Mouse (Mus musculus) ES-E14 (cell line): ENCODE data around the gene Sp140. TPM values are rescaled to one million over a fixed set of nuclear protein-coding genes. Genes with fewer than 3 reads are reported as not detected.
"Not testable (repeated sequence)": the region's sequence is repeated elsewhere in the genome, so short reads cannot be mapped to it uniquely, and the experiment has no call there.

Experiments used
- DNase-seq: peaks from one replicate; pipeline ENCODE4 v3.0.0-alpha.2; 2013; ENCODE audit warnings: low read depth, low spot score
- H3K27ac ChIP-seq: 2 replicates; pipeline ENCODE4 v1.5.1; 2012; ENCODE audit warnings: low read depth, mild to moderate bottlenecking, low read length, moderate library complexity, mixed read lengths; ENCODE audit not compliant: poor library complexity, insufficient read depth, severe bottlenecking
- H3K36me3 ChIP-seq: 2 replicates; pipeline ENCODE4 v1.6.1; 2012; ENCODE audit warnings: mild to moderate bottlenecking, low read length, moderate library complexity, mixed read lengths; ENCODE audit not compliant: control insufficient read depth, poor library complexity, insufficient read depth, severe bottlenecking
- H3K4me1 ChIP-seq, 2 experiments: fragments of 150-350 bp in 1 of 2; sonication (generic) in 1 of 2; 2 replicates each; pipeline ENCODE4 v1.6.1; 2012; ENCODE audit warnings: low read length in 2 of 2, mild to moderate bottlenecking in 1 of 2, mixed read lengths in 1 of 2; ENCODE audit not compliant: control insufficient read depth in 2 of 2, insufficient read depth in 2 of 2, poor library complexity in 1 of 2
- H3K4me3 ChIP-seq, 2 experiments: fragments of 150-350 bp in 1 of 2; sonication (generic) in 1 of 2; 2 replicates each; pipeline ENCODE4 v1.5.1; 2012; ENCODE audit warnings: low read length in 2 of 2, low read depth in 1 of 2, mild to moderate bottlenecking in 1 of 2, mixed read lengths in 1 of 2; ENCODE audit not compliant: insufficient read depth in 1 of 2, poor library complexity in 1 of 2, severe bottlenecking in 1 of 2
- H3K9ac ChIP-seq: 2 replicates; pipeline ENCODE4 v1.6.1; 2012; ENCODE audit warnings: low read depth, mild to moderate bottlenecking, low read length, mixed read lengths; ENCODE audit not compliant: poor library complexity, insufficient read depth, severe bottlenecking
- H3K9me3 ChIP-seq: fragments of 150-350 bp; sonication (generic); 2 replicates; pipeline ENCODE4 v1.6.1; 2012; ENCODE audit warnings: low read depth, mild to moderate bottlenecking, low read length; ENCODE audit not compliant: control insufficient read depth, insufficient read depth
- in situ Hi-C, 2 experiments: fragments of 600-800 bp; cut with MboI; formaldehyde crosslinking; loops; one replicate each; pipeline ENCODE4 v1.15.1; 2025; ENCODE audit warnings: low sequenced_read_pairs in 2 of 2, inconsistent platforms in 1 of 2; ENCODE audit not compliant: unreplicated experiment in 2 of 2
- total RNA-seq: library from RNA; depleted of rRNA; stranded (reverse); fragments of 300-350 nt; gene quantifications from 2 replicates; pipeline ENCODE4 v1.2.3, GENCODE M21; 2012; rRNA removed

The Sp140 gene
- total RNA-seq: 2.3 and 3.0 TPM in 2 replicates

DNA sequence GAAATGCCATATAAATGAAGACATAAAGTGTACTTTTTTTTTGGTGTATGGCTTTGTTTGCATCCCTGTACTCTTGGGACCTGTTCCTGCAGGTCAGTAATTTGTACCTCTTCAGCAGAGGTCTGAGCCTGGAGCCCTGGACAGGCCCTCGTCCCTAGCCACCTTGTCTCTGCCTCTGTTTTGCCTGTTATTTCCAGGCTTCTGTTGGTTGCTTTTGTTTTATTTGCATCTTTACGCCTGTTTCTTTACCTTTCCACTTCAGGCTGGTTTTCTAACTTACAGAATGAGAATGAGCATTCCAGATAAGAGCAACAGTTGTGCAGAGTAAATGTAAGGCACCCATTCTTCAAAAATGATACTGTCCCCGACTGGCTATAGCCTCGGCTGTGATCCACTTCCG is at the start of gene Sp140:
Sp140 (plus strand) TSS at position 301 of the 400 bp plus-strand sequence.
- H3K9me3 ChIP-seq, H3K4me1 ChIP-seq, H3K9ac ChIP-seq, H3K4me3 ChIP-seq, H3K27ac ChIP-seq, H3K36me3 ChIP-seq, DNase-seq, in situ Hi-C loops: not testable (repeated sequence)

DNA sequence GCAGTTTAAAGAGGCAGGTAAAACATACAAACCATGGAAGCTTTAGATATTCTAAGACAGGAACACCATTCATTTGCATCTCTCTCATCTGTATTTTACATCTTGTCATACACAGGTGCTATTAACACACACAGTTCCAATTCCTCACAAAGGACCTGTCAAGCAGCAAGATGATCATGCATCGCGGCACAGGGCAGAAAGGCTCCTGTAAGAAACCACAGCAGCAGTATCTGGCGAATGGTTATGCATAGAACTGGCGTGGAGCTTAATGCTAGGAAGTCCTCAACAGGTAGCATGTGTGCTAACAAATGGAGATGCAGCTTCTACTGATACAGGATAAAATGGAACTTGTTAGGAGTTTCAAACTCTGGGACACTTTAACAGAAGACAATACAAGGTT is 44.9 kb upstream of the Sp140 start:
- H3K4me3 ChIP-seq, H3K36me3 ChIP-seq, H3K4me1 ChIP-seq, H3K9ac ChIP-seq, H3K9me3 ChIP-seq, H3K27ac ChIP-seq, DNase-seq, in situ Hi-C loops: not testable (repeated sequence)

DNA sequence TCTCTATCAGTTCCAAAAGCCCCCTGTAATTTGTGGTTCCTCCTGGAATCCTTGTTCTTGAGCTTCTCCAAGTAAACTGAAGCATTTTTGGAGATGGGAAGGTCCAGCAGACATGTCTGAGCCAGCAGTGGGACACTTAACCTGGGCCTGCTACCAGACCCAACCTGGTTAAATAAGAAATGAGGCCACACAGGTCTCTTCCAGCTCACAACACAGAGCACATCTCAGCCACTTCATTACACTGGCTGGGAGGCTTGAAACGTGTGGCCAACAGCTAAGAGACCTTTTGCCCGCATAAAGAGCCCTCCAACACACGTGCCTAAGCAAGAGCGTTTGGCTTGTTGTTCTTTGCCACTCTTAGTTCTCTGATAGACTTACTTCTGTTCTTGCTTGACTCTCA is 26.6 kb upstream of the Sp140 start:
- H3K27ac ChIP-seq, H3K36me3 ChIP-seq, in situ Hi-C loops, H3K9me3 ChIP-seq, H3K9ac ChIP-seq, H3K4me1 ChIP-seq, DNase-seq, H3K4me3 ChIP-seq: not testable (repeated sequence)

DNA sequence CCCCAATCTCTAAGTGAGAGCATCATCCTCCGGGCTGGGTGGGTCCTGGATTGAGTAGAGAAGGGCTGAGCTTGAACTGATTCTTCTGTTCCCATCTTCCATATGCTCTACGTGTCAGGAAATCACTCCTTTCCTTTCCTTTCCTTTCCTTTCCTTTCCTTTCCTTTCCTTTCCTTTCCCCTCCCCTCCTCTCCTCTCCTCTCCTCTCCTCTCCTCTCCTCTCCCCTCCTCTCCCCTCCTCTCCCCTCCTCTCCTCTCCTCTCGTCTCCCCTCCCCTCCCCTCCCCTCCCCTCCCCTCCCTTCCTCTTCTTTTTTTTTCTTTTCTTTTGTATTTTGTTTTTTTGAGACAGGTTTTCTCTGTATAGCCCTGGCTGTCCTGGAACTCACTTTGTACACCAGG is 24.8 kb upstream of the Sp140 start, which contains the start of gene G530012D18Rik:
G530012D18Rik (plus strand) TSS at position 301 of the 400 bp plus-strand sequence.
- in situ Hi-C loops: loop anchor here in 1 of 2 experiments (25.0 kb wide), 1 partner anchor 162 kb away; no protein-coding TSS in a partner anchor
- not testable (repeated sequence) for DNase-seq, H3K27ac ChIP-seq, H3K9me3 ChIP-seq, H3K4me3 ChIP-seq, H3K36me3 ChIP-seq, H3K9ac ChIP-seq, H3K4me1 ChIP-seq

DNA sequence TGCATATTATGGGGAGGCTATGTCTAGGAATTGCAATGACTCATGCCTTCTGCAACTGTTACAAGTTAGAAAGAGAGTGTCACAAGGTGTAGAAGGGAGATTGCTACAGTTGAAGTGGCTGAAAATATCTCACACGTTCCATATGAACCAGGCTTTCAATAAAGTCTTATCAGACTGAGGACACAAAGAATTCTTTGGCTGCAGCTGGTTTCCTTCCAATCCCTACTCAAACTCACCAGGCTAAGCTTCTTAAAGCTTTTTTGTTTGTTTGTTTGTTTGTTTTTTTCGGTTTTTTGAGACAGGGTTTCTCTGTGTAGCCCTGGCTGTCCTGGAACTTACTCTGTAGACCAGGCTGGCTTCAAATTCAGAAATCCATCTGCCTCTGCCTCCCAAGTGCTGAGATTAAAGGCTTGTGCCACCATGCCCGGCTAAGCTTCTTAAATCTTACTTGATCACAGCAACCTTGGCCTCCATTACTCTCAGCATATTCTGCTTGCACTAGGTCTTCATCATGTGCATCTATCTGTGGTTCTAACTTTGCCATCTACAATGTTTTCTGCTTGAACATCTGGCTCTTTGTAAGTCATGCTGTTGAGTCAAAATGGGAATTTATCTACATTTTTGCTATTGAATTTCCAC is 21.7 kb upstream of the Sp140 start:
- in situ Hi-C loops: loop anchor here in 1 of 2 experiments (25.0 kb wide), 1 partner anchor 159 kb away; no protein-coding TSS in a partner anchor
- not testable (repeated sequence) for H3K9ac ChIP-seq, H3K4me3 ChIP-seq, H3K9me3 ChIP-seq, H3K27ac ChIP-seq, H3K4me1 ChIP-seq, H3K36me3 ChIP-seq, DNase-seq

DNA sequence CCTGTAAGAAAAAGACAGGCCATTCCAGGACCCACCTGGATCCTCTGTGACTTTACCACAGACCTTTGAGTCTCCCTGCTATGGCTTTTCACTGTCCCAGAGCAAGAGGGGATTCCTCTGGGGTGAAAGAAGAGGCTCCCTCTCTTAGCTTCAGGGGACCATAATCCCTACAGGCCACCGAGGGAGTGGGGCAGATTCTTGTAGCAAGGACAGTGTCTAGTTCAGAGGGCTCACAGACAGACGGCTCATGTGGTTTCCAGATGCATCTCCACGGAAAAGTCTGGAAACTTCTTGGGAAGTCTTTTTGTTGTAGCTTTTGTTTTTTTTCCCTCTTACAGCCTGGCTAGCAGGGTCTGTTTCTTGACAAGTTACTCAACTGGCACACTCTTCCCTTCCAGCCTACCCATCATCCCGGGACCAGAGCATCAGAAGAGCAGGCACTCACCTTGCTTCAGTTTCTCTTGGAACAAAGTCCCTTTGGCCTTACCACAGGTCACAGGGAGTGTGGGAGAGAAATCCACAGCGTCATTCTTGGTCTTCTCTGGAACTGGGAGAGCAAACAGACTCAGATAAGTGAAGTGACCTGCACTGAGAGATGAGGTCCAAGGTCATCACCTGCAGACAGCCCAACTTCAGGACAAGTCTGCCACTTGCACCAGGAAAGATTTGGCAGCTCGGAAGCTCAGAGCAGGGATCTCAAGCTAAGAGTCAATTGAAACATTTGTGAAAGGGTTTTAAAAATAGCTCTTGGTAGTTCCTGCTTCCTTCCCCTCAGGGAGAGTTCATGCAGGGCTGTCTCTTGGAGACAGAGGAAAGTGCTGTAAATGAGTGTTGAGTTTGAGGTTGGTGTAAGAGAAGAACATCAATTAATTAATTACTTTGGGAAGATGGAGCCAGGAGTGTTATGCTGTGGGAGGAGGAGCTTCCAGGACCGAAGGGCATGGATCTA is 20.7 kb upstream of the Sp140 start:
- in situ Hi-C loops: loop anchor here in 1 of 2 experiments (25.0 kb wide), 1 partner anchor 158 kb away; no protein-coding TSS in a partner anchor
- not testable (repeated sequence) for H3K36me3 ChIP-seq, H3K9me3 ChIP-seq, H3K9ac ChIP-seq, H3K27ac ChIP-seq, H3K4me3 ChIP-seq, H3K4me1 ChIP-seq, DNase-seq

DNA sequence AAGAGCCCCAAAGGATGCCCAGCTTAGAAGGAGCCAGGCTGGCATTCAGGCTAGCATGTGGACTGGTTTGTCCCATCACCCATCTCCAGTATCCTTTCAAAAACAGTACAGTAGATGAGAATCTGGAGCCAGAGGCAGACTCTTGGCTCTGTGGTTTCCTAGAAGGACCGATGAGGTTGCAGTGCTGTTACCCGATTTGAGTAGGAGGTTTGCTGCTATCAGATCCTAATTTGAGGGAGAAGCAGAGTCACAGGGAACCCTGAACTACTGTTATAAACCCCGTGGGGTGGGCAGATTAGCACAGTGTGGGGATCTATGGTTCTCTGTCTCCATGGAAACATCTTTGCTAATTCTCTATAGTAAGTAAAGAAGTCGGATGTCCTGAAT is 20.0 kb upstream of the Sp140 start:
- not testable (repeated sequence) for H3K9ac ChIP-seq, H3K4me1 ChIP-seq, H3K4me3 ChIP-seq, H3K36me3 ChIP-seq, H3K9me3 ChIP-seq, DNase-seq, H3K27ac ChIP-seq
- in situ Hi-C loops: loop anchor here in 1 of 2 experiments (25.0 kb wide), 1 partner anchor 157 kb away; no protein-coding TSS in a partner anchor

DNA sequence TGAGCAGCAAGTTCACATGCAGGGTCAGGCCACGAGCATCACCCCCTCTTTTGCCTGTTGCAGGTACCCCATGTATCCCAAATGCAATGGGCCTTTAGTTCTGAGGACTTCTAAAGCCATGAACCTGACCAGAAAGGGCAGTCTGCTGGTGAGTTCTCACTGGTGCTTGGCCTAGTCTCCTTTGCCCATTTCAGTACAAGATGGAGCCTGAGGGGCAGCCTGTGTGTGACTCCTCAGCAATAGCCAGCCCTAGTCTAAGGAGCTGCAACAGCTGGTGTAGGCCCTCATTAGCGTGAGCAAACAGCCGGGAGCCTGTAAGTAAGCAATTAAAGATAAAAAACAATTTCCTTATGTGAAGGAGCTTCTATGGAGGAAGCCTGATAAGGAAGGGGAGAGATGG is 19.6 kb upstream of the Sp140 start:
- H3K36me3 ChIP-seq, H3K4me1 ChIP-seq, H3K9me3 ChIP-seq, H3K27ac ChIP-seq, H3K4me3 ChIP-seq, H3K9ac ChIP-seq, DNase-seq: not testable (repeated sequence)
- in situ Hi-C loops: loop anchor here in 1 of 2 experiments (25.0 kb wide), 1 partner anchor 157 kb away; no protein-coding TSS in a partner anchor
